Mouse (Mus musculus): ENCODE measurements around the gene Ahcyl2.

Ahcyl2 gene

GRCm38 (mm10) chr6:29770672-29771321 is 3.0 kb downstream of the Ahcyl2 start:
- DNase-seq, result no peak

DNA sequence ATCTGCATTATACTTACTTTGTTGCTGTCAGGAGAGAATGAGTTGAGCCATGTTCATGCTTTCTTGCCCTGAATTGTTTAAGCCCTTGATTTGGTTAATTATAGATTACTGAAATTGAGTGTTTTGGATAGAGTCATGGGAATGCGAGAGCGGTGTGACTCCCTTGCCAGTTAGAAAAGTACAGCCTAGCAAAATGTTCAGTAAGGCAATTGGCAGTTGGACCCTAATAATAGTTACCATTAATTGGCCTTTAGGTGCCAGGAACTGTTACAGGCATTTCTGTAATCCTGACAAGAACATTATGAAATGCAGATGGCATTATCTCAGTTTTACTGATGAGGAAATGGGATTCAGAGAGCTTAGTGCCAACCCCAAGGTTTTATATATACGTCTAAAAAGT is 4.4 kb downstream of the Ahcyl2 start:
- no peak for DNase-seq

- DNase-seq, result no peak
Observed at GRCm38 (mm10) chr6:29774161-29774560, 6.3 kb downstream of the Ahcyl2 start.

DNA sequence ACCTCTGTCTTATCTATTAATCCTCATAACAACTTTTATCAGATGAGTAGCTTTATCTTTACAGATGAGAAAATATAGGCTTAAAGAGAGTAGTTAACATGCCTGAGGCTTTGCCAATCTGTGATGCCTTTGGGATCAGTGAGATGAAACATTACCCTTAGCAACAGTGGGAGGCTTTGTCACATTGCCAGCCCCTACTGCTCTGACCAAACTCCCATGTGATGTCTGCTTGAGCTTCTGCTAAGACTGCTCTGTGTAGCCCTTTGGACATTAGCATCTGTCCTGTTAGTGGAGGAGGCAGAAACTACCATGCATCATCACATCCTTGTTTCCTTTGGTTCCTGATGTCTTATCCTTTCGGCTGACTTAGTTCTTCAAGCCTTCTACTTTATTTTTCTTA is 7.8 kb downstream of the Ahcyl2 start:
- DNase-seq, result no peak

DNA sequence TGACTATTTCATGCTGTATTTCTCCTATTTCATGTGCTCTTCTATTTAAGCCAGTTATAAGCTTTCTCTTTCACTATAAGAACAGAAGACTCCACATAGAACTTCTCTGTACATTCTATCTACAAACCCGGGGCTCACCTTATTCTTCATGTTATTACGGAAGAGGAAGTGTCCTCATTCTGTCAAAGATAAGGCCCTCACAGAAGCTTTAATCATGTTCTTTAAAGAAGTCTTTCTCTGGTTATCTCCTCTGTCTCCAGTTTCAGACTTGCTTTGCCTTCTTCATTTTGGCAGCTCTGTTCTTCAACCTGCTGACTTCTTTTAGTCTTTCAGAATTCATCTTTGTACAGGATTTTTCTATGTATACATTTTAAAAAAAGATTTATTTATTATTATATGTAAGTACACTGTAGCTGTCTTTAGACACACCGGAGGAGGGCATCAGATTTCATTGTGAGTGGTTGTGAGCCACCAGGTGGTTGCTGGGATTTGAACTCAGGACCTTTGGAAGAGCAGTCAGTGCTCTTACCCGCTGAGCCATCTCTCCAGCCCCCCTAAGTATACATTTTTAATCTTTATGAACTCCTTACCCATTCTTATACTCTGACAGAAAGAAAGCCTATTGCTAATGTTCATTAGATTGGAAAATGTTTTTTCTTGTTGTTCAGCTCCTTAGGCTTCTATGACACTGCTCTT is 8.9 kb downstream of the Ahcyl2 start:
- DNase-seq, result no peak

- no peak for DNase-seq
Observed at GRCm38 (mm10) chr6:29777238-29777555, 9.4 kb downstream of the Ahcyl2 start.

DNA sequence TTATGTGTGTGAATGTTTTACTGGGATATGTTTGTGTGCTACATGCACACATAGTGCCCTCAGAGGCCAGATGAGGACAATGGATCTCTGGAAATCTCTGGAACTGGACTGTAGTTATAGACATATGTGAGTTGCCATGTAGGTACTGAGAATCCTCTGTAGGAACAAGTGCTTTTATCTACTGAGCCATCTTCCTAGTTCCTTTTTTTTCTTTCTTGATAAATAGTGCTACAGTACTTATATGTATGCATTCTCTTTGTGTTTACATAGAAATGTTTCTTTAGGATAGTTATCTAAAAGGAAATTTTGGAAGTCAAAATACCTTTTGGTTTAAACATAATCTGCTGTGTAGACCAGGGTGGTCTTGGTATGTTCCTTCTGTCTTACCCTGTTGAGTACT is 12.3 kb downstream of the Ahcyl2 start:
- no peak for DNase-seq

GRCm38 (mm10) chr6:29780571-29780970 is 12.8 kb downstream of the Ahcyl2 start:
- no peak for DNase-seq

GRCm38 (mm10) chr6:29782239-29782638 is 14.4 kb downstream of the Ahcyl2 start:
- DNase-seq, result no peak

DNA sequence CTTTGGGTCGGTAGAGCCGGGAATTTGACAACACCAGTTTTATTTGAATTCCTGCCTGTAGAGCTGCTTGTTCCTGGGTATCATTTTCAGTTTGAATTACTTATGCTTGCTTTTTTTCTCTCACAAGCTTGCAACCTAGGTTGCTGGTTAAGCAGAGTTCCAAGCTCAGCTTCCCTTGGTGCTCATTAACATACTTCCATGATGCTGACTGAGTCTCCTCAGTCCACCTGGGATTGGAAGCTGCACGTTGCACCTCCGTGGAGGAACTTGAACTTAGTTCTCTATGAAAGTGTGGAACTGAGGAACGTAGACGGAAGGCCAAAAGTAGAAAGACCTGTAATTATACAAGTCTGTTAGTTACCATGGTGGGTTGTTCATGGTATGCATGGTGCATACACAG is 16.1 kb downstream of the Ahcyl2 start:
- no peak for DNase-seq

GRCm38 (mm10) chr6:29784413-29785021 is 16.7 kb downstream of the Ahcyl2 start:
- DNase-seq, result no peak

DNA sequence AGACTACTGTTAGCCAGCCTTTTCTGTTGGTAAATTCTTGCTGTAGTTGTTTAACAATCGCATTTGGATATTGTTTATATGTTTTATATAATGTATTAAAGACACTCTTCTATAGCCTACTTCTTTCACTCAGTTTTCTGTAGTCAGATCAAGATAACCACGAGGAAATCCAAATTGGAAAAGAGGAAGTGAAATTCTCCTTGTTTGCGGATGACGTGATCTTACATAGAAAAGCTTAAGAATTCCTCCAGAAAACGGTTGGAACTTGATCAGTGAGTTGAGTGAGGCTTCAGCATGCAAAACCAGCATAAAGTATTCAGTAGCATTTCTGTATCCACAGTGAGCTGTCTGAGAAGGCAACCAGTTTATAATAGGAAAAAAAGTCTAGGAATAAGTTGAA is 17.9 kb downstream of the Ahcyl2 start:
- no peak for DNase-seq

GRCm38 (mm10) chr6:29788779-29789350 is 21.1 kb downstream of the Ahcyl2 start:
- DNase-seq, result no peak

GRCm38 (mm10) chr6:29790014-29790698 is 22.3 kb downstream of the Ahcyl2 start:
- DNase-seq, result no peak

GRCm38 (mm10) chr6:29793520-29793919 is 25.7 kb downstream of the Ahcyl2 start:
- DNase-seq, result no peak

DNA sequence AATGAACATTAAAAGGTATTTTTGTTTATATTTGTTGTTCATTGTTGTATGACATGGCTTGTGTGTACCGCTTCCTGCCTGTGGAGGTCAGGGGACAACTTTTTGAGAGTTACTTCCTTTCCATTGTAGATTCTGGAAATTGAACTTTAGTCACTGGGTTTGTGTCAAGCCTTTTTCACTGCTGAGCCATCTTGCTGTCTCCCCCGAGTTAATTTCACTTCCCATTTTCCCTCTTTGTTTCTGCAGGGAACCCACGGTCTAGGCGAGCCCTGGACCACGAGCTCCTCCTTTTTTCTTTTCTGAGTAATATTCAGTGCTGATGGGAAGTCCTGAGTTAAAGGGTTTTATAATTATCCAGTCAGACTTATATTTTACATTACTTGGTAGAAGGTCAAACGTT is 26.8 kb downstream of the Ahcyl2 start:
- peak; percentile 29 for DNase-seq

DNA sequence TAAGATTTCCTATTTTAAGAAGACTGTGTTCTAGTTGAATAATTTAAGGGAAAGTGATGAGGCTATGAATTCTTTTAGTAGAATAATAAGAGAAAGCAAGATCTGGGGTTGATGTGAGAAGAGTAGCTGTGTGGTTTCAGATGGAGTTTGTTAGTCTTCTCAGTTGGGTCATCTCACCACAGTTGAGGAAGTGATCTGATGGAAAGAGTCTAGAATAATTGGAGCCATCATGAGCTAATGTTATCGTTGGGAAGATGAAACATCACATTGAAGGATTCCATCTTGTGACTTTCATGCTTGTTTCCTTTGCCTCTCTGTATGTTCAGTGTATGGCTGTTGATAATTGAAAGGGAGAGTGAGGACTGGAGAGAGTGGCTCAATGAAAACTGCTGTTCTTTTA is 35.2 kb downstream of the Ahcyl2 start:
- no peak for DNase-seq

DNA sequence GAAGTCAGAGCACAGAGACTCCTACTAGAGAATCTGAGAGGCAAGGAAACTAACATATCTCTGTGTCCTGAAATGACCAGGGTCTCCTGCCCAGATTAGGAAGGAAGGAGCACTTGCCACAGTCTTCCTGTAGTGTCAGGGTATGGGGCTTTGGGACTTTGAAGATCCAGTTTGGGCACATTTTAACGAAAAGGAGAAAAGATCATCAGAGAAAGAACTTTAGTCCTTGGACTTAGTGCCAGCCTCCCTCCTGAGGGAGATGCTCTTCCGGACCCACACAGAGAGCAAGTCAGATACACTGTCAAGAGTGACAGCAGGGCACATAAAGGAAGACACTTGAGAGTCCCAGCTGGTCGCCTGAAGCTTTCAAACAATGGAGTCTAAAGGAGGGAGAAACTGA is 36.2 kb downstream of the Ahcyl2 start:
- no peak for DNase-seq

GRCm38 (mm10) chr6:29805381-29805780 is 37.6 kb downstream of the Ahcyl2 start:
- no peak for DNase-seq

- DNase-seq, result no peak
Observed at GRCm38 (mm10) chr6:29812076-29812475, 44.3 kb downstream of the Ahcyl2 start.

GRCm38 (mm10) chr6:29812651-29813050 is 44.8 kb downstream of the Ahcyl2 start:
- no peak for DNase-seq

- DNase-seq, result peak; percentile 38
Observed at GRCm38 (mm10) chr6:29814616-29815015, 46.8 kb downstream of the Ahcyl2 start.

DNA sequence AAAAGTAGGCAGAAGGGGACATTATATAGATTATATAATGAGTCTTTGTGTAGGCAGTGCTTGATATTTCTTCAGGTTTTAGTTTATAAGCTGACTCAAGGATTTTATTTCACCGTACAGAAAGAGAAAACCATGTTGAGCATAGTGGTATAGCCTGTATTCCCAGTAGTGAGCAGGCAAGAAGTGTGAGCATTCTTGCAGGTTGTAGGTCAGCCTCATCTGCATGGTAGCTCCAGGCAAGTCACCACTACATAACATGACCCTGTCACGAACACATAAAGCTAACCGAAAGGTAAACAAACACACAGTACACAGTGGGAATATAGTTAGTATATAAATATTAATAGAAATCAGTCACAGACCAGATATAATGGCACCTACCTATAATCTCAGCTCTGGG is 47.2 kb downstream of the Ahcyl2 start:
- DNase-seq, result no peak

GRCm38 (mm10) chr6:29815634-29816033 is 47.8 kb downstream of the Ahcyl2 start:
- DNase-seq, result no peak

All from lung, postnatal 36 days (tissue).